Mouse (Mus musculus) heart, embryonic 11.5 days (tissue): ENCODE measurements at regions not wholly inside any gene's neighbourhood (a gene's known extent, or its start where the extent isn't known, plus 50 kb on each side); places are given as distances from the start of the nearest gene placed in this dataset.

ENCODE experiments used
- ATAC-seq: fragments of 200-750 bp; cut with Nextera tagmentation; replicated peaks from 2 replicates; pipeline ENCODE4 v1.8.0; 2017; ENCODE audit warnings: moderate library complexity; ENCODE audit not compliant: insufficient number of reproducible peaks, low FRiP score, low TSS enrichment
- H3K27ac ChIP-seq: fragments of 300-500 bp; sonication (generic); 2 replicates; pipeline ENCODE4 v1.5.1; 2014; ENCODE audit warnings: mild to moderate bottlenecking, low read depth, low read length
- H3K27me3 ChIP-seq: fragments of 300-500 bp; sonication (generic); 2 replicates; pipeline ENCODE4 v1.6.1; 2014; ENCODE audit warnings: mild to moderate bottlenecking, low read length, mixed read lengths; ENCODE audit not compliant: control insufficient read depth, insufficient read depth
- H3K36me3 ChIP-seq: fragments of 300-500 bp; sonication (generic); 2 replicates; pipeline ENCODE4 v1.6.1; 2014; ENCODE audit warnings: mild to moderate bottlenecking, low read length, moderate library complexity, mixed read lengths; ENCODE audit not compliant: control insufficient read depth, insufficient read depth
- H3K4me1 ChIP-seq: fragments of 300-500 bp; sonication (generic); 2 replicates; pipeline ENCODE4 v1.6.1; 2014; ENCODE audit warnings: low read length; ENCODE audit not compliant: control insufficient read depth, insufficient read depth
- H3K4me2 ChIP-seq: fragments of 300-500 bp; sonication (generic); 2 replicates; pipeline ENCODE4 v1.6.1; 2014; ENCODE audit warnings: mild to moderate bottlenecking, moderate library complexity
- H3K4me3 ChIP-seq: fragments of 300-500 bp; sonication (generic); 2 replicates; pipeline ENCODE4 v1.5.1; 2014; ENCODE audit warnings: low read depth, low read length
- H3K9ac ChIP-seq: fragments of 300-500 bp; sonication (generic); 2 replicates; pipeline ENCODE4 v1.6.1; 2014; ENCODE audit warnings: mild to moderate bottlenecking, low read depth, low read length, moderate library complexity
- H3K9me3 ChIP-seq: fragments of 300-500 bp; sonication (generic); replicated peaks from 2 replicates; pipeline ENCODE4 v1.6.1; 2016; ENCODE audit warnings: low read length; ENCODE audit not compliant: control insufficient read depth
- WGBS: fragments of 180-500 bp; shearing (Covaris S2); extraction: QIAGEN DNeasy Blood & Tissue Kit; methylation state at CpG from one replicate; pipeline ENCODE4 v1.1.7; 2014; ENCODE audit not compliant: insufficient replicate concordance; 5-methylcytosine and 5-hydroxymethylcytosine counted together

- Histone ChIP-seq H3K4me3 (no peak overlapping the region), H3K36me3 (no peaks in the 10 kb centered on the region), H3K4me1 (no peaks in the 10 kb centered on the region), H3K9ac (no peak overlapping the region), H3K4me2 (no peak overlapping the region), H3K27ac (no peak overlapping the region), H3K9me3 (no peaks in the 10 kb centered on the region), H3K27me3 (no peaks in the 10 kb centered on the region)
- ATAC-seq = no peak
- WGBS = 41% methylated on average over 5 of the region's 5 CpGs
These were observed 781.9 kb downstream of the Gm9195 start for GRCm38 (mm10) chr14:71709528-71710289.

GRCm38 (mm10) chr14:71692752-71693437 is 798.7 kb downstream of the Gm9195 start:
- Histone ChIP-seq H3K27ac (no peak overlapping the region), H3K9me3 (no peaks in the 10 kb centered on the region), H3K27me3 (no peaks in the 10 kb centered on the region), H3K9ac (no peak overlapping the region), H3K36me3 (no peaks in the 10 kb centered on the region), H3K4me3 (no peak overlapping the region), H3K4me2 (no peak overlapping the region), H3K4me1 (no peaks in the 10 kb centered on the region)
- no peak for ATAC-seq
- WGBS = 84% methylated on average over 3 of the region's 3 CpGs

- 85% methylated on average over 4 of the region's 4 CpGs for WGBS
- no peak for ATAC-seq
- Histone ChIP-seq H3K4me3 (no peak overlapping the region), H3K4me2 (no peak overlapping the region), H3K27ac (no peak overlapping the region), H3K27me3 (no peaks in the 10 kb centered on the region), H3K36me3 (no peaks in the 10 kb centered on the region), H3K4me1 (no peaks in the 10 kb centered on the region), H3K9me3 (no peaks in the 10 kb centered on the region), H3K9ac (no peak overlapping the region)
These were observed 817.1 kb downstream of the Gm9195 start for GRCm38 (mm10) chr14:71674564-71674963.

- no peak overlapping the region for H3K27ac ChIP-seq
- 83% methylated on average over 2 of the region's 2 CpGs for WGBS
- no peaks in the 10 kb centered on the region for H3K27me3 ChIP-seq
- no peak for ATAC-seq
- no peak overlapping the region for H3K4me2 ChIP-seq
- no peak overlapping the region for H3K9ac ChIP-seq
- H3K9me3 ChIP-seq = no peaks in the 10 kb centered on the region
- no peak overlapping the region for H3K4me3 ChIP-seq
- no peaks in the 10 kb centered on the region for H3K4me1 ChIP-seq
- H3K36me3 ChIP-seq = no peaks in the 10 kb centered on the region
These were observed 817.8 kb downstream of the Gm9195 start for GRCm38 (mm10) chr14:71673837-71674236.

GRCm38 (mm10) chr14:71672481-71672880 is 819.2 kb downstream of the Gm9195 start:
- H3K9me3 ChIP-seq = no peaks in the 10 kb centered on the region
- H3K27ac ChIP-seq = no peak overlapping the region
- H3K9ac ChIP-seq = no peak overlapping the region
- H3K4me2 ChIP-seq = no peak overlapping the region
- no peaks in the 10 kb centered on the region for H3K27me3 ChIP-seq
- H3K36me3 ChIP-seq = no peaks in the 10 kb centered on the region
- no peak for ATAC-seq
- WGBS = 62% methylated on average over 1 of the region's 1 CpGs
- H3K4me1 ChIP-seq = no peaks in the 10 kb centered on the region
- no peak overlapping the region for H3K4me3 ChIP-seq

GRCm38 (mm10) chr14:71671994-71672393 is 819.6 kb downstream of the Gm9195 start:
- H3K36me3 ChIP-seq = no peaks in the 10 kb centered on the region
- 51% methylated on average over 2 of the region's 2 CpGs for WGBS
- H3K27me3 ChIP-seq = no peaks in the 10 kb centered on the region
- H3K9me3 ChIP-seq = no peaks in the 10 kb centered on the region
- H3K4me1 ChIP-seq = no peaks in the 10 kb centered on the region
- no peak for ATAC-seq
- no peak overlapping the region for H3K9ac ChIP-seq
- no peak overlapping the region for H3K4me2 ChIP-seq
- H3K4me3 ChIP-seq = no peak overlapping the region
- no peak overlapping the region for H3K27ac ChIP-seq

GRCm38 (mm10) chr14:71670435-71670834 is 821.2 kb downstream of the Gm9195 start:
- Histone ChIP-seq H3K36me3 (no peaks in the 10 kb centered on the region), H3K27me3 (no peaks in the 10 kb centered on the region), H3K4me1 (no peaks in the 10 kb centered on the region), H3K9ac (no peak overlapping the region), H3K9me3 (no peaks in the 10 kb centered on the region), H3K4me3 (no peak overlapping the region), H3K27ac (no peak overlapping the region), H3K4me2 (no peak overlapping the region)
- 7% methylated on average over 1 of the region's 1 CpGs for WGBS
- peak; percentile 49; the same call in 1 of the 2 replicates for ATAC-seq

- Histone ChIP-seq H3K4me1 (no peaks in the 10 kb centered on the region), H3K27ac (no peak overlapping the region), H3K36me3 (no peaks in the 10 kb centered on the region), H3K27me3 (no peaks in the 10 kb centered on the region), H3K4me2 (no peak overlapping the region), H3K9ac (no peak overlapping the region), H3K9me3 (no peaks in the 10 kb centered on the region), H3K4me3 (no peak overlapping the region)
- WGBS = 77% methylated on average over 1 of the region's 1 CpGs
- ATAC-seq = no peak
These were observed 825.0 kb downstream of the Gm9195 start for GRCm38 (mm10) chr14:71666656-71667055.

GRCm38 (mm10) chr14:71660166-71660565 is 831.5 kb downstream of the Gm9195 start:
- WGBS = 39% methylated on average over 2 of the region's 2 CpGs
- Histone ChIP-seq H3K36me3 (no peaks in the 10 kb centered on the region), H3K27me3 (no peaks in the 10 kb centered on the region), H3K4me1 (no peaks in the 10 kb centered on the region), H3K27ac (no peak overlapping the region), H3K9ac (no peak overlapping the region), H3K4me2 (no peak overlapping the region), H3K9me3 (no peaks in the 10 kb centered on the region), H3K4me3 (no peak overlapping the region)
- no peak for ATAC-seq
